ENCODE assay signal across 25 mouse cellular contexts in the genomic region with DNA sequence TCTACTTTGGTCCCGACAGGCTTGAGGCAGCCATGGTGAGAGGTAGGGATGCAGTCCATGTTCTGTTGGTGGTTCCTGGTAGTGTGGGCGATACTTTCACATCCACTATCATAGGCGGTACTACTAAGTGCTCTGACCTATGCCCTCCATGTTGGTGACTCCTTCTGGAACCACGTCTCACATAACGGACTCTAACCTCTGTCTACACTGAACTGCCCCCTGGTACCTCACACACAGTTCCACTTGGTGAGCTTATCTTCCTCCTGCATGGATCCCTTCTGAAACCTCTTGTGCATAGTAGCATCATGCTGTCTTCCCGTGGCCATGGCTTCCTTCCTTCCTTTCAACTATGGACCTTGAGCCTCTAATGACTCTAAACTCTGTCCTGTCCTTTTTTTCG.
A peak's percentile ranks its signal among the peaks of the same experiment; 100 is the strongest.
DNase-seq lines count a peak whose midpoint lies in the region; ATAC-seq and TF ChIP-seq lines count a peak whose summit lies in the region.
"Had no signal": no experiment of that assay in that cellular context is flagged by ENCODE, and none has a peak within 500 bp of the region (broad histone marks: within the 10 kb centered on the region; RNA-seq: fewer than 3 reads in every experiment).

No protein-coding gene starts in this region.

- ATAC-seq in intestine, embryonic 15.5 days = no peak
- no peak for ATAC-seq in intestine, embryonic 16.5 days
- no peak for ATAC-seq in lung, postnatal 0 days
- peak; percentile 75 for ATAC-seq in intestine, postnatal 0 days
- no peak for ATAC-seq in kidney, embryonic 16.5 days (ENCODE audit: low FRiP score, low TSS enrichment)
- ATAC-seq: forebrain, embryonic 14.5 days; forebrain, postnatal 0 days; hindbrain, embryonic 16.5 days had no signal

- H3K9ac ChIP-seq in intestine, embryonic 15.5 days = no peak overlapping the region
- H3K9ac ChIP-seq in intestine, embryonic 16.5 days (ENCODE audit: low read depth, low read length) = no peak overlapping the region
- no peak overlapping the region for H3K9ac ChIP-seq in lung, postnatal 0 days (replicated peaks; ENCODE audit: low read depth)
- H3K9ac ChIP-seq in intestine, postnatal 0 days (ENCODE audit: low read depth, low read length) = no peak overlapping the region
- H3K9ac ChIP-seq in kidney, embryonic 16.5 days (replicated peaks; ENCODE audit: low read length) = no peak overlapping the region
- H3K9ac ChIP-seq: embryonic facial prominence, embryonic 12.5 days; embryonic facial prominence, embryonic 15.5 days; forebrain, postnatal 0 days; heart, embryonic 12.5 days; heart, embryonic 15.5 days; hindbrain, embryonic 13.5 days had no signal

- no peak for TF ChIP-seq CTCF in lung, postnatal 0 days (IDR thresholded peaks at IDR 0.05)
- no peak for TF ChIP-seq CTCF in intestine, postnatal 0 days (IDR thresholded peaks at IDR 0.05; ENCODE audit: low read depth)

- H3K4me1 ChIP-seq in intestine, embryonic 15.5 days (replicated peaks) = peaks cover 8% of the 10 kb centered on the region; the same call in 1 of the 2 replicates
- peaks cover 11% of the 10 kb centered on the region; the same call in 1 of the 2 replicates for H3K4me1 ChIP-seq in intestine, embryonic 16.5 days (ENCODE audit: control insufficient read depth, insufficient read depth, low read length)
- H3K4me1 ChIP-seq in lung, postnatal 0 days (ENCODE audit: insufficient read depth, low read depth, low read length) = peaks cover 3% of the 10 kb centered on the region; the same call in 1 of the 2 replicates
- H3K4me1 ChIP-seq in intestine, postnatal 0 days (replicated peaks; ENCODE audit: control insufficient read depth, insufficient read depth, low read length) = peaks cover 3% of the 10 kb centered on the region; the same call in 1 of the 2 replicates
- peaks cover 10% of the 10 kb centered on the region for H3K4me1 ChIP-seq in kidney, embryonic 16.5 days (ENCODE audit: insufficient read depth, low read length)

- WGBS in intestine, embryonic 15.5 days = 84% methylated on average over 7 of the region's 7 CpGs
- WGBS in intestine, embryonic 16.5 days = 75% methylated on average over 7 of the region's 7 CpGs
- WGBS in lung, postnatal 0 days = 76% methylated on average over 7 of the region's 7 CpGs
- WGBS in intestine, postnatal 0 days = 41% methylated on average over 7 of the region's 7 CpGs
- WGBS in kidney, embryonic 16.5 days = 82% methylated on average over 7 of the region's 7 CpGs

- peak; percentile 44 for DNase-seq in lung, postnatal 36 days
- DNase-seq in lung, postnatal 0 days (ENCODE audit: low spot score) = no peak
- DNase-seq: adrenal gland, adult 2 months; adrenal gland, postnatal 14 days; B cell, adult 2 months; cerebellum, adult 11 months; cerebellum, adult 2 months; cerebellum, adult 9-11 months; cerebellum, postnatal 25 days; forebrain, postnatal 0 days; heart, adult 18-20 months; heart, postnatal 10 days; heart, postnatal 36 days had no signal

- no peaks in the 10 kb centered on the region for H3K36me3 ChIP-seq in intestine, embryonic 15.5 days
- no peaks in the 10 kb centered on the region for H3K36me3 ChIP-seq in intestine, embryonic 16.5 days (ENCODE audit: control insufficient read depth, insufficient read depth, low read length)
- H3K36me3 ChIP-seq in lung, postnatal 0 days (ENCODE audit: insufficient read depth, low read length) = no peaks in the 10 kb centered on the region
- peaks cover 7% of the 10 kb centered on the region; the same call in 1 of the 2 replicates for H3K36me3 ChIP-seq in intestine, postnatal 0 days (ENCODE audit: control insufficient read depth, insufficient read depth)
- no peaks in the 10 kb centered on the region for H3K36me3 ChIP-seq in kidney, embryonic 16.5 days (ENCODE audit: insufficient read depth, low read length)
- H3K36me3 ChIP-seq: embryonic facial prominence, embryonic 12.5 days; heart, embryonic 12.5 days; heart, embryonic 15.5 days; hindbrain, embryonic 13.5 days had no signal

- H3K9me3 ChIP-seq in intestine, embryonic 15.5 days = no peaks in the 10 kb centered on the region
- H3K9me3 ChIP-seq in intestine, embryonic 16.5 days (ENCODE audit: control insufficient read depth, low read length) = no peaks in the 10 kb centered on the region
- no peaks in the 10 kb centered on the region for H3K9me3 ChIP-seq in lung, postnatal 0 days (ENCODE audit: low read length)
- no peaks in the 10 kb centered on the region for H3K9me3 ChIP-seq in intestine, postnatal 0 days (ENCODE audit: control insufficient read depth)
- no peaks in the 10 kb centered on the region for H3K9me3 ChIP-seq in kidney, embryonic 16.5 days (ENCODE audit: low read length)
- H3K9me3 ChIP-seq: embryonic facial prominence, embryonic 12.5 days; embryonic facial prominence, embryonic 15.5 days; heart, embryonic 12.5 days; heart, embryonic 15.5 days; hindbrain, embryonic 10.5 days; hindbrain, embryonic 13.5 days had no signal

- H3K27ac ChIP-seq in intestine, embryonic 15.5 days = no peak overlapping the region
- no peak overlapping the region for H3K27ac ChIP-seq in intestine, embryonic 16.5 days (ENCODE audit: low read length)
- H3K27ac ChIP-seq in lung, postnatal 0 days (ENCODE audit: low read length) = no peak overlapping the region
- H3K27ac ChIP-seq in intestine, postnatal 0 days (ENCODE audit: low read depth, low read length) = peak overlapping the region; percentile 68
- no peak overlapping the region for H3K27ac ChIP-seq in kidney, embryonic 16.5 days (ENCODE audit: low read length)
- H3K27ac ChIP-seq: embryonic facial prominence, embryonic 12.5 days; embryonic facial prominence, embryonic 15.5 days; heart, embryonic 15.5 days; hindbrain, embryonic 10.5 days; hindbrain, embryonic 13.5 days had no signal

- TF ChIP-seq EP300 in lung, postnatal 0 days (IDR thresholded peaks at IDR 0.05) = no peak

- H3K4me2 ChIP-seq in intestine, embryonic 15.5 days (replicated peaks) = 0 out of 2 replicates have a peak overlapping the region, but pooled peaks have one; percentile 4
- no peak overlapping the region for H3K4me2 ChIP-seq in intestine, embryonic 16.5 days (ENCODE audit: low read depth, low read length)
- H3K4me2 ChIP-seq in lung, postnatal 0 days (replicated peaks; ENCODE audit: low read depth, low read length) = no peak overlapping the region
- H3K4me2 ChIP-seq in intestine, postnatal 0 days (replicated peaks; ENCODE audit: low read depth) = no peak overlapping the region
- H3K4me2 ChIP-seq in kidney, embryonic 16.5 days (replicated peaks; ENCODE audit: low read depth, low read length) = no peak overlapping the region
- H3K4me2 ChIP-seq: embryonic facial prominence, embryonic 12.5 days; embryonic facial prominence, embryonic 15.5 days; heart, embryonic 12.5 days; heart, embryonic 15.5 days; hindbrain, embryonic 13.5 days had no signal

- no peak overlapping the region for H3K4me3 ChIP-seq in intestine, embryonic 15.5 days (replicated peaks)
- H3K4me3 ChIP-seq in intestine, embryonic 16.5 days (ENCODE audit: low read length) = no peak overlapping the region
- no peak overlapping the region for H3K4me3 ChIP-seq in lung, postnatal 0 days (ENCODE audit: low read depth, low read length)
- H3K4me3 ChIP-seq in intestine, postnatal 0 days (ENCODE audit: low read depth, low read length) = no peak overlapping the region
- no peak overlapping the region for H3K4me3 ChIP-seq in kidney, embryonic 16.5 days (ENCODE audit: low read length)
- H3K4me3 ChIP-seq: embryonic facial prominence, embryonic 12.5 days; embryonic facial prominence, embryonic 15.5 days; heart, embryonic 12.5 days; heart, embryonic 15.5 days; hindbrain, embryonic 10.5 days; hindbrain, embryonic 13.5 days had no signal

- H3K27me3 ChIP-seq in intestine, embryonic 15.5 days (replicated peaks) = no peaks in the 10 kb centered on the region
- no peaks in the 10 kb centered on the region for H3K27me3 ChIP-seq in intestine, embryonic 16.5 days (replicated peaks; ENCODE audit: control insufficient read depth, insufficient read depth, low read length)
- H3K27me3 ChIP-seq in lung, postnatal 0 days (replicated peaks; ENCODE audit: insufficient read depth, low read length) = no peaks in the 10 kb centered on the region
- no peaks in the 10 kb centered on the region for H3K27me3 ChIP-seq in intestine, postnatal 0 days (replicated peaks; ENCODE audit: control insufficient read depth, insufficient read depth, low read length)
- H3K27me3 ChIP-seq in kidney, embryonic 16.5 days (ENCODE audit: insufficient read depth, low read length) = no peaks in the 10 kb centered on the region
- H3K27me3 ChIP-seq: embryonic facial prominence, embryonic 15.5 days had no signal
